Mouse (Mus musculus): ENCODE results near the gene Aamdc.

Gene Aamdc

GRCm38 (mm10) chr7:97579067-97579975 lies at the start of gene Aamdc, which contains the start of gene Rsf1:
Gene Aamdc, minus strand, starts transcription at chr7:97579497.
Gene Rsf1, plus strand, starts transcription at chr7:97579889.
- peak; percentile 97 for DNase-seq

- no peak for DNase-seq
Measured at GRCm38 (mm10) chr7:97623402-97623801, 44.1 kb upstream of the Aamdc start.

- no peak for DNase-seq
Measured at GRCm38 (mm10) chr7:97622676-97623075, 43.4 kb upstream of the Aamdc start.

GRCm38 (mm10) chr7:97621346-97621745 lies 42.0 kb upstream of the Aamdc start:
- no peak for DNase-seq

GRCm38 (mm10) chr7:97598548-97598947 lies 19.3 kb upstream of the Aamdc start:
- DNase-seq = no peak

- no peak for DNase-seq
Measured at GRCm38 (mm10) chr7:97593535-97593934, 14.2 kb upstream of the Aamdc start.

GRCm38 (mm10) chr7:97592396-97592795 lies 13.1 kb upstream of the Aamdc start:
- no peak for DNase-seq

GRCm38 (mm10) chr7:97591336-97591735 lies 12.0 kb upstream of the Aamdc start:
- DNase-seq = no peak

GRCm38 (mm10) chr7:97590488-97590887 lies 11.2 kb upstream of the Aamdc start:
- no peak for DNase-seq

- no peak for DNase-seq
Measured at GRCm38 (mm10) chr7:97588506-97588905, 9.2 kb upstream of the Aamdc start.

- DNase-seq = peak; percentile 84
Measured at GRCm38 (mm10) chr7:97580843-97581214, 1.5 kb upstream of the Aamdc start.

- peak; percentile 69 for DNase-seq
Measured at GRCm38 (mm10) chr7:97579976-97580842, 912 bp upstream of the Aamdc start.

- DNase-seq = peak; percentile 70
Measured at GRCm38 (mm10) chr7:97578361-97579066, 783 bp downstream of the Aamdc start.

- DNase-seq = no peak
Measured at GRCm38 (mm10) chr7:97570389-97570788, 8.9 kb downstream of the Aamdc start.

GRCm38 (mm10) chr7:97569372-97569771 lies 9.9 kb downstream of the Aamdc start:
- DNase-seq = no peak

GRCm38 (mm10) chr7:97563576-97563975 lies 15.7 kb downstream of the Aamdc start:
- DNase-seq = no peak

- DNase-seq = no peak
Measured at GRCm38 (mm10) chr7:97550673-97551072, 28.6 kb downstream of the Aamdc start.

- DNase-seq = no peak
Measured at GRCm38 (mm10) chr7:97549301-97549700, 30.0 kb downstream of the Aamdc start.

- DNase-seq = peak; percentile 45
Measured at GRCm38 (mm10) chr7:97546462-97546861, 32.8 kb downstream of the Aamdc start.

- DNase-seq = no peak
Measured at GRCm38 (mm10) chr7:97536571-97536970, 42.7 kb downstream of the Aamdc start.

GRCm38 (mm10) chr7:97535531-97535930 lies 43.8 kb downstream of the Aamdc start:
- DNase-seq = no peak

- DNase-seq = no peak
Measured at GRCm38 (mm10) chr7:97519935-97520334, 59.4 kb downstream of the Aamdc start.

GRCm38 (mm10) chr7:97514786-97515185 lies 64.5 kb downstream of the Aamdc start:
- peak; percentile 71 for DNase-seq
